ENCODE assay signal across 8 mouse cellular contexts in the genomic region with DNA sequence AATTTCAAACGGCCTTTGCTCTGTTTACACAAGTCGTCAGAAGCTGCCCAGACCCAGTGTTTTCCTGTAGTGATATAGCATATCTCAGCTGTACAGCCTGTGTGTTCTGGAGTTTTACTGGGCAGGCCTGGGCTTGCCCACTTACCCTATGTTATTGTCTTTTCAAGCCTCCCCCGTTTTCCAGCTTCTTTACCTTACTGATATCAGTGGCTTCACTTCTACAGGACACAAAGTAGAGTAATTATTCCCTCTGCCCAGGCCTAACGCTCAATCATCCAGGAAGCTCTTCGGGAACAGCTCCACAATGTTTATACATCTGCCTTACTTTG.
DNase-seq lines count a peak whose midpoint lies in the region; ATAC-seq and TF ChIP-seq lines count a peak whose summit lies in the region.

No protein-coding gene starts in this region.

- H3K36me3 ChIP-seq in limb, embryonic 10.5 days, result no peaks in the 10 kb centered on the region

- 51% methylated on average over 5 of the region's 5 CpGs for WGBS in limb, embryonic 10.5 days

- H3K4me3 ChIP-seq in gastrocnemius, adult 2 months, result no peak overlapping the region
- no peak overlapping the region for H3K4me3 ChIP-seq in limb, embryonic 10.5 days

- peak; percentile 43; the same call in 1 of the 2 replicates for ATAC-seq in erythroblast, adult 5-6 weeks (replicated peaks; ENCODE audit: low FRiP score, poor library complexity, severe bottlenecking)
- ATAC-seq in megakaryocyte, adult 5-6 weeks (ENCODE audit: poor library complexity, severe bottlenecking), result peak; percentile 17; the same call in 1 of the 2 replicates

- DNase-seq in gastrocnemius, adult 2 months, result no peak
- DNase-seq in gastrocnemius, postnatal 10 days, result no peak
- DNase-seq in limb, embryonic 10.5 days (ENCODE audit: low spot score), result no peak
- no peak for DNase-seq in cerebellum, adult 18-20 months
- DNase-seq in gastrocnemius, postnatal 36 days, result no peak
- no peak for DNase-seq in adrenal gland, postnatal 25 days

- peak overlapping the region; percentile 80 for H3K27ac ChIP-seq in gastrocnemius, adult 2 months
- peak overlapping the region; percentile 84 for H3K27ac ChIP-seq in limb, embryonic 10.5 days

- H3K27me3 ChIP-seq in limb, embryonic 10.5 days (ENCODE audit: low read depth, poor library complexity, severe bottlenecking), result no peaks in the 10 kb centered on the region

- no peaks in the 10 kb centered on the region for H3K9me3 ChIP-seq in limb, embryonic 10.5 days (replicated peaks)

- intact Hi-C loops in gastrocnemius, adult 2 months (cut with DNase I), result no loop called here
- intact Hi-C loops in gastrocnemius, postnatal 36 days (cut with DNase I), result loop anchor here (10.0 kb wide), 1 partner anchor 92 kb away; no protein-coding TSS in a partner anchor

- H3K4me1 ChIP-seq in limb, embryonic 10.5 days, result peaks cover 49% of the 10 kb centered on the region

- TF ChIP-seq CTCF in gastrocnemius, adult 2 months (IDR thresholded peaks at IDR 0.05), result no peak
